Comparison of ENCODE assay signal across 26 mouse cellular contexts in genomic region chr13:93458616-93459015, GRCm38 (mm10). TPM values are rescaled to one million over a fixed set of nuclear protein-coding genes. Genes with fewer than 3 reads are reported as not detected.
DNase-seq lines count a peak whose midpoint lies in the region; ATAC-seq and TF ChIP-seq lines count a peak whose summit lies in the region.
"Had no signal": no experiment of that assay in that cellular context is flagged by ENCODE, and none has a peak within 500 bp of the region (broad histone marks: within the 10 kb centered on the region; RNA-seq: fewer than 3 reads in every experiment).

No protein-coding gene starts in this region.

- no peak overlapping the region for H3K4me2 ChIP-seq in heart, embryonic 14.5 days (ENCODE audit: low read length)
- H3K4me2 ChIP-seq: hindbrain, embryonic 13.5 days; liver, embryonic 13.5 days; lung, embryonic 14.5 days; neural tube, embryonic 13.5 days had no signal

- H3K4me1 ChIP-seq in heart, embryonic 14.5 days (ENCODE audit: control insufficient read depth in 2 of 2, insufficient read depth in 2 of 2, low read length in 2 of 2): no peaks in the 10 kb centered on the region
- H3K4me1 ChIP-seq: embryonic facial prominence, embryonic 10.5 days; hindbrain, embryonic 13.5 days; liver, embryonic 13.5 days; neural tube, embryonic 13.5 days had no signal

- no peak overlapping the region for H3K9ac ChIP-seq in heart, embryonic 14.5 days (ENCODE audit: low read length)
- H3K9ac ChIP-seq: forebrain, postnatal 0 days; hindbrain, embryonic 13.5 days; liver, embryonic 13.5 days; lung, embryonic 14.5 days; neural tube, embryonic 13.5 days had no signal

- intact Hi-C loops in gastrocnemius, adult 2 months (cut with DNase I): no loop called here

- peak overlapping the region; percentile 62 for H3K27ac ChIP-seq in gastrocnemius, adult 2 months
- H3K27ac ChIP-seq in heart, embryonic 14.5 days (replicated peaks in 1 of 2; ENCODE audit: control insufficient read depth in 1 of 2, insufficient read depth in 1 of 2, low read depth in 2 of 2, low read length in 2 of 2): peak overlapping the region; percentile 50 to 57; a peak in 3 of 4 replicates
- H3K27ac ChIP-seq: embryonic facial prominence, embryonic 10.5 days; hindbrain, embryonic 13.5 days; liver, embryonic 13.5 days; macrophage; neural tube, embryonic 13.5 days had no signal

- peaks cover 39% of the 10 kb centered on the region for H3K36me3 ChIP-seq in heart, embryonic 14.5 days (ENCODE audit: control insufficient read depth, insufficient read depth, low read length)

- WGBS in heart, embryonic 14.5 days: 29% methylated on average over 4 of the region's 4 CpGs

- no peaks in the 10 kb centered on the region for H3K27me3 ChIP-seq in heart, embryonic 14.5 days (ENCODE audit: control insufficient read depth, insufficient read depth, low read length)
- H3K27me3 ChIP-seq: hindbrain, embryonic 13.5 days; liver, embryonic 13.5 days; neural tube, embryonic 13.5 days had no signal

- no peak for TF ChIP-seq CTCF in gastrocnemius, adult 2 months (IDR thresholded peaks at IDR 0.05)

- H3K9me3 ChIP-seq in heart, embryonic 14.5 days (ENCODE audit: control insufficient read depth, low read length): no peaks in the 10 kb centered on the region
- H3K9me3 ChIP-seq: embryonic facial prominence, embryonic 10.5 days; hindbrain, embryonic 13.5 days; liver, embryonic 13.5 days; neural tube, embryonic 13.5 days had no signal

- peak; percentile 36 for DNase-seq in gastrocnemius, adult 2 months
- DNase-seq in gastrocnemius, adult 8-10 months (ENCODE audit: low spot score in 2 of 2): no peak
- peak; percentile 5 to 21 for DNase-seq in lung, postnatal 4 days
- DNase-seq in lung, postnatal 14 days: no peak
- DNase-seq in heart, postnatal 4 days: peak; percentile 37
- DNase-seq in adrenal gland, postnatal 10 days: no peak
- no peak for DNase-seq in c-Kit-positive CD71-positive TER-119-positive erythroid progenitor cells, embryonic 14.5 days (ENCODE audit: low spot score)
- DNase-seq: adrenal gland, postnatal 36 days; cerebellum, adult 11 months; cerebellum, adult 9-11 months; forebrain, postnatal 0 days; kidney, adult 9 months; kidney, postnatal 36 days; liver, embryonic 13.5 days; lung, embryonic 14.5 days; retina, postnatal 1 day; thymus, adult 18-20 months; thymus, postnatal 36 days had no signal

- no peak overlapping the region for H3K4me3 ChIP-seq in gastrocnemius, adult 2 months
- H3K4me3 ChIP-seq in heart, embryonic 14.5 days (ENCODE audit: control insufficient read depth in 1 of 2, insufficient read depth in 1 of 2, low read depth in 1 of 2, low read length in 2 of 2): no peak overlapping the region
- H3K4me3 ChIP-seq: embryonic facial prominence, embryonic 10.5 days; hindbrain, embryonic 13.5 days; liver, embryonic 13.5 days; myocyte; neural tube, embryonic 13.5 days had no signal

- ATAC-seq in heart, embryonic 14.5 days (ENCODE audit: insufficient number of reproducible peaks, insufficient read depth, low FRiP score, low read depth): no peak
- ATAC-seq: forebrain, postnatal 0 days; inflammation-experienced regulatory T-cells, adult 6 months; midbrain, embryonic 16.5 days had no signal

RNA-seq across cellular contexts. Expression of gene Jmy, which starts 41.0 kb away (rescaled TPM):
- total RNA-seq in gastrocnemius, adult 2 months (2021): 10 to 100 TPM; 32.8 to 33.8 TPM
- 10 to 100 TPM; 26.1 to 30.3 (median 28.5) TPM for total RNA-seq in gastrocnemius, adult 8-10 months (2022)
- polyA plus RNA-seq in heart, embryonic 14.5 days (2014; fragmentation: Nextera tagmentation; extraction: Ambion mirVana): 10.4 and 10.6 TPM in 2 replicates
- 10 to 100 TPM; 35.1 to 37.5 TPM for total RNA-seq in heart, postnatal 4 days (2021)
- 10 to 100 TPM; 34.2 to 38.3 TPM for total RNA-seq in adrenal gland, postnatal 10 days (2021)

Comparison
In these comparisons a context has a peak if more than half of its experiments do, and no peak if none do; other contexts are left out.
1. DNase-seq: peak in gastrocnemius, adult 2 months (single experiment), lung, postnatal 4 days (2 of 2) and heart, postnatal 4 days (single experiment); none in gastrocnemius, adult 8-10 months (0 of 2), lung, postnatal 14 days (single experiment), adrenal gland, postnatal 10 days (single experiment) and c-Kit-positive CD71-positive TER-119-positive erythroid progenitor cells, embryonic 14.5 days (single experiment).